Mouse (Mus musculus) bone marrow, adult 2 months (tissue): ENCODE measurements around the gene Arl13a. TPM values are rescaled to one million over a fixed set of nuclear protein-coding genes. Genes with fewer than 3 reads are reported as not detected.

Experiments used
- H3K27ac ChIP-seq: fragments of 200-500 bp; 2 replicates; pipeline ENCODE4 v1.5.1; 2012; ENCODE audit warnings: low read depth, mild to moderate bottlenecking, control low read depth, inconsistent platforms, low read length; ENCODE audit not compliant: control insufficient read depth, poor library complexity, insufficient read depth
- H3K4me1 ChIP-seq: fragments of 200-500 bp; 2 replicates; pipeline ENCODE4 v1.6.1; 2011; ENCODE audit warnings: low read length; ENCODE audit not compliant: control insufficient read depth, insufficient read depth
- H3K4me3 ChIP-seq: fragments of 200-500 bp; replicated peaks from 2 replicates; pipeline ENCODE3; 2011; ENCODE audit warnings: mild to moderate bottlenecking, low read depth, low read length, control low read depth; ENCODE audit not compliant: control insufficient read depth
- CTCF ChIP-seq: fragments of 200-500 bp; IDR thresholded peaks from 2 replicates; pipeline ENCODE4 v1.5.1; 2011; ENCODE audit warnings: low read length, control low read depth; ENCODE audit not compliant: control insufficient read depth, insufficient read depth
- POLR2A ChIP-seq: fragments of 200-500 bp; IDR thresholded peaks from 2 replicates; pipeline ENCODE4 v1.6.1; 2011; ENCODE audit warnings: low read depth, mild to moderate bottlenecking, control low read depth, low read length, borderline replicate concordance; ENCODE audit not compliant: control insufficient read depth
- WGBS: fragments of 180-500 bp; shearing (Covaris S2); methylation state at CpG from one replicate; pipeline ENCODE4 v1.1.7; 2018; 5-methylcytosine and 5-hydroxymethylcytosine counted together
- polyA plus RNA-seq: library from polyadenylated mRNA; stranded (reverse); fragments of >200 nt; gene quantifications from 2 replicates; pipeline ENCODE4 v1.2.4, GENCODE M21; 2011; ENCODE audit warnings: low replicate concordance; ENCODE audit not compliant: missing spikeins, insufficient read depth, insufficient read length

The Arl13a gene
- polyA plus RNA-seq, 1 experiment = not detected

GRCm38 (mm10) chrX:134248202-134248601 is 60.9 kb downstream of the Arl13a start:
- Histone ChIP-seq H3K4me1 (no peaks in the 10 kb centered on the region), H3K4me3 (no peak overlapping the region), H3K27ac (no peak overlapping the region)
- WGBS = 72% methylated on average over 2 of the region's 2 CpGs
- TF ChIP-seq POLR2A (no peak), CTCF (no peak)

Other genes starting within 250 kb of the Arl13a start
- 2.5 and 6.5 TPM in 2 replicates for gene Sytl4, start 205.7 kb upstream of the Arl13a start, polyA plus RNA-seq
- gene Cstf2, start 128.3 kb upstream of the Arl13a start, polyA plus RNA-seq = 9.3 and 12.1 TPM in 2 replicates
- gene Xkrx, start 25.4 kb upstream of the Arl13a start, polyA plus RNA-seq = 4.4 and 12.4 TPM in 2 replicates
- 0.97 TPM in 1 of 2 replicates, not detected in the other for gene Nox1, start 34.5 kb downstream of the Arl13a start, polyA plus RNA-seq
- gene Trmt2b, start 89.5 kb downstream of the Arl13a start, polyA plus RNA-seq = 7.7 and 9.4 TPM in 2 replicates
- not detected in 2 replicates for gene Tmem35a, start 107.7 kb downstream of the Arl13a start, polyA plus RNA-seq
- gene Cenpi, start 120.6 kb downstream of the Arl13a start, polyA plus RNA-seq = 16.3 and 17.4 TPM in 2 replicates
- gene Drp2, start 217.1 kb downstream of the Arl13a start, polyA plus RNA-seq = 0.84 and 2.0 TPM in 2 replicates